17 mouse cellular contexts compared by ENCODE assay signal in genomic region chr5:99388585-99389250, GRCm38 (mm10).
DNase-seq lines count a peak whose midpoint lies in the region; ATAC-seq and TF ChIP-seq lines count a peak whose summit lies in the region.
"Had no signal": no experiment of that assay in that cellular context is flagged by ENCODE, and none has a peak within 500 bp of the region (broad histone marks: within the 10 kb centered on the region; RNA-seq: fewer than 3 reads in every experiment).

No protein-coding gene starts in this region.

- TF ChIP-seq CTCF in lung, adult 2 months (IDR thresholded peaks at IDR 0.05; ENCODE audit: insufficient read depth, low read length) = no peak

- 88% methylated on average over 10 of the region's 10 CpGs for WGBS in limb, embryonic 13.5 days
- WGBS in limb, embryonic 10.5 days = 87% methylated on average over 10 of the region's 10 CpGs
- 79% methylated on average over 10 of the region's 10 CpGs for WGBS in lung, adult 2 months
- WGBS in hindbrain, embryonic 13.5 days = 76% methylated on average over 10 of the region's 10 CpGs

- no peak overlapping the region for H3K4me3 ChIP-seq in limb, embryonic 13.5 days
- H3K4me3 ChIP-seq in limb, embryonic 10.5 days = no peak overlapping the region
- no peak overlapping the region for H3K4me3 ChIP-seq in lung, adult 2 months (replicated peaks; ENCODE audit: extremely low read depth, low read depth, low read length)
- no peak overlapping the region for H3K4me3 ChIP-seq in hindbrain, embryonic 13.5 days
- H3K4me3 ChIP-seq: forebrain, embryonic 13.5 days; kidney, embryonic 15.5 days; liver, embryonic 13.5 days; neural tube, embryonic 15.5 days had no signal

- H3K9me3 ChIP-seq in limb, embryonic 13.5 days = no peaks in the 10 kb centered on the region
- H3K9me3 ChIP-seq in limb, embryonic 10.5 days (replicated peaks) = no peaks in the 10 kb centered on the region
- no peaks in the 10 kb centered on the region for H3K9me3 ChIP-seq in hindbrain, embryonic 13.5 days
- H3K9me3 ChIP-seq: forebrain, embryonic 13.5 days; kidney, embryonic 15.5 days; liver, embryonic 13.5 days; neural tube, embryonic 15.5 days had no signal

- H3K36me3 ChIP-seq in limb, embryonic 13.5 days = no peaks in the 10 kb centered on the region
- no peaks in the 10 kb centered on the region for H3K36me3 ChIP-seq in limb, embryonic 10.5 days
- H3K36me3 ChIP-seq in hindbrain, embryonic 13.5 days = no peaks in the 10 kb centered on the region
- H3K36me3 ChIP-seq: kidney, embryonic 15.5 days; liver, embryonic 13.5 days; neural tube, embryonic 15.5 days had no signal

- DNase-seq in heart, adult 11 months = peak; percentile 83
- no peak for DNase-seq in heart, postnatal 36 days
- no peak for DNase-seq in limb, embryonic 10.5 days (ENCODE audit: low spot score)
- DNase-seq in lung, postnatal 36 days = peak; percentile 12
- no peak for DNase-seq in lung, adult 2 months
- DNase-seq in ovary, postnatal 36 days (ENCODE audit: low spot score) = no peak
- DNase-seq: adrenal gland, postnatal 14 days; cerebellum, adult 8-10 months; cerebellum, postnatal 36 days; kidney, adult 11 months; liver, embryonic 13.5 days had no signal

- H3K4me2 ChIP-seq in limb, embryonic 13.5 days (replicated peaks) = no peak overlapping the region
- no peak overlapping the region for H3K4me2 ChIP-seq in hindbrain, embryonic 13.5 days
- H3K4me2 ChIP-seq: forebrain, embryonic 13.5 days; kidney, embryonic 15.5 days; liver, embryonic 13.5 days; neural tube, embryonic 15.5 days had no signal

- intact Hi-C loops in heart, postnatal 36 days (cut with DNase I) = loop anchor here (10.0 kb wide), 1 partner anchor 134 kb away; no protein-coding TSS in a partner anchor

- H3K27ac ChIP-seq in limb, embryonic 13.5 days = no peak overlapping the region
- no peak overlapping the region for H3K27ac ChIP-seq in limb, embryonic 10.5 days
- no peak overlapping the region for H3K27ac ChIP-seq in hindbrain, embryonic 13.5 days
- H3K27ac ChIP-seq: forebrain, embryonic 13.5 days; macrophage; neural tube, embryonic 15.5 days had no signal

- no peak for ATAC-seq in limb, embryonic 13.5 days (ENCODE audit: low FRiP score, low read depth)
- no peak for ATAC-seq in hindbrain, embryonic 13.5 days (ENCODE audit: low FRiP score)
- ATAC-seq: forebrain, embryonic 13.5 days had no signal

- H3K9ac ChIP-seq in limb, embryonic 13.5 days = 0 out of 2 replicates have a peak overlapping the region, but pooled peaks have one; percentile 8
- no peak overlapping the region for H3K9ac ChIP-seq in hindbrain, embryonic 13.5 days
- H3K9ac ChIP-seq: forebrain, embryonic 13.5 days; kidney, embryonic 15.5 days; liver, embryonic 13.5 days; neural tube, embryonic 15.5 days had no signal

- no peak for TF ChIP-seq POLR2A in lung, adult 2 months (IDR thresholded peaks at IDR 0.05; ENCODE audit: borderline replicate concordance, extremely low read depth, low read depth, low read length)

- H3K4me1 ChIP-seq in limb, embryonic 13.5 days = peaks cover 15% of the 10 kb centered on the region; the same call in 1 of the 2 replicates
- peaks cover 37% of the 10 kb centered on the region for H3K4me1 ChIP-seq in limb, embryonic 10.5 days
- H3K4me1 ChIP-seq in lung, adult 2 months (ENCODE audit: control insufficient read depth, insufficient read depth, low read length) = no peaks in the 10 kb centered on the region; the same call in 1 of the 2 replicates
- H3K4me1 ChIP-seq in hindbrain, embryonic 13.5 days (replicated peaks) = peaks cover 18% of the 10 kb centered on the region

- H3K27me3 ChIP-seq in limb, embryonic 13.5 days = no peaks in the 10 kb centered on the region
- 0 out of 2 replicates have a peak, but pooled peaks cover 11% of the 10 kb centered on the region for H3K27me3 ChIP-seq in limb, embryonic 10.5 days (ENCODE audit: low read depth, poor library complexity, severe bottlenecking)
- peaks cover 93% of the 10 kb centered on the region for H3K27me3 ChIP-seq in hindbrain, embryonic 13.5 days
- H3K27me3 ChIP-seq: liver, embryonic 13.5 days had no signal

Comparison
In these comparisons a context has a peak if more than half of its experiments do, and no peak if none do; other contexts are left out.
1. DNase-seq: peak in heart, adult 11 months (single experiment) and lung, postnatal 36 days (single experiment); none in heart, postnatal 36 days (0 of 2), limb, embryonic 10.5 days (single experiment), lung, adult 2 months (single experiment) and ovary, postnatal 36 days (single experiment).